Mouse (Mus musculus) heart, adult 2 months (tissue): Measurements from ENCODE around the gene Lix1. TPM values are rescaled to one million over a fixed set of nuclear protein-coding genes. Genes with fewer than 3 reads are reported as not detected.
A peak's percentile ranks its signal among the peaks of the same experiment; 100 is the strongest.

ENCODE experiments used
- DNase-seq, 2 experiments: peaks; one replicate each; pipeline ENCODE4 v3.0.0; 2021
- H3K27ac ChIP-seq: fragments of 200-600 bp; 2 replicates; pipeline ENCODE4 v1.8.1; 2022
- H3K27me3 ChIP-seq: fragments of 200-500 bp; 2 replicates; pipeline ENCODE4 v1.6.1; 2012; ENCODE audit warnings: mild to moderate bottlenecking, low read length, inconsistent platforms, mixed read lengths; ENCODE audit not compliant: control insufficient read depth, insufficient read depth
- H3K36me3 ChIP-seq: fragments of 200-500 bp; 2 replicates; pipeline ENCODE4 v1.6.1; 2012; ENCODE audit warnings: low read length, inconsistent platforms; ENCODE audit not compliant: control insufficient read depth, insufficient read depth
- H3K4me1 ChIP-seq: fragments of 200-500 bp; 2 replicates; pipeline ENCODE4 v1.6.1; 2011; ENCODE audit warnings: low read length; ENCODE audit not compliant: control insufficient read depth, insufficient read depth
- H3K4me3 ChIP-seq: fragments of 200-600 bp; 2 replicates; pipeline ENCODE4 v1.8.1; 2022
- H3K79me2 ChIP-seq: fragments of 200-500 bp; replicated peaks from 2 replicates; pipeline ENCODE4 v1.6.1; 2012; ENCODE audit warnings: mild to moderate bottlenecking, inconsistent platforms, low read length, moderate library complexity, mixed read lengths; ENCODE audit not compliant: control insufficient read depth, insufficient read depth
- H3K9ac ChIP-seq: fragments of 200-500 bp; 2 replicates; pipeline ENCODE4 v1.6.1; 2012; ENCODE audit warnings: low read depth, mild to moderate bottlenecking, control low read depth, inconsistent platforms, low read length, mixed read lengths
- CTCF ChIP-seq: fragments of 200-600 bp; IDR thresholded peaks from 2 replicates; pipeline ENCODE4 v1.8.1; 2022; ENCODE audit warnings: antibody characterized with exemption, mild to moderate bottlenecking, moderate library complexity
- EP300 ChIP-seq: fragments of 200-500 bp; IDR thresholded peaks from 2 replicates; pipeline ENCODE4 v1.6.1; 2011; ENCODE audit warnings: low read depth, low read length, control low read depth; ENCODE audit not compliant: insufficient read depth
- POLR2A ChIP-seq: fragments of 200-500 bp; IDR thresholded peaks from 2 replicates; pipeline ENCODE4 v1.6.1; 2011; ENCODE audit warnings: mild to moderate bottlenecking, low read depth, low read length, control low read depth; ENCODE audit not compliant: insufficient read depth
- WGBS: fragments of 180-500 bp; shearing (Covaris S2); methylation state at CpG from one replicate; pipeline ENCODE4 v1.1.7; 2018; 5-methylcytosine and 5-hydroxymethylcytosine counted together
- intact Hi-C: fragments of 180-260 bp; cut with DNase I; formaldehyde crosslinking; loops from one replicate; pipeline ENCODE4 v1.15.1; 2025
- long read RNA-seq: library from polyadenylated mRNA; stranded (forward); transcript quantifications from one replicate; pipeline ENCODE4 v2.0.0, GENCODE M21; 2021
- polyA plus RNA-seq: library from polyadenylated mRNA; depleted of rRNA; stranded (reverse); fragments of >200 nt; gene quantifications from 2 replicates; pipeline ENCODE4 v1.2.3, GENCODE M21; 2012; rRNA removed
- total RNA-seq, 2 experiments: library from RNA; stranded (reverse); gene quantifications; 2 replicates each; pipeline ENCODE4 v1.2.3; 2021

Gene Lix1
- 1 to 10 TPM; 6.2 to 7.0 TPM for total RNA-seq
- polyA plus RNA-seq, result 1.7 and 2.8 TPM in 2 replicates
- long read RNA-seq, transcript Lix1-202 (3 exons, 2,678 nt), result major isoform, 6 of 7 reads
- long read RNA-seq, partial matches to known transcripts, result 0 of 7 reads
- long read RNA-seq, other reads (novel, unspliced or antisense), result 1 of 7 reads

- peak; percentile 65 for TF ChIP-seq CTCF
- no peak for TF ChIP-seq EP300
- TF ChIP-seq POLR2A, result no peak
- no peaks in the 10 kb centered on the region for H3K36me3 ChIP-seq
- peak in 1 of 2 experiments; percentile 35 for DNase-seq
- intact Hi-C loops, result no loop called here
- H3K27me3 ChIP-seq, result no peaks in the 10 kb centered on the region
- no peak within 1 kb of the TSS for H3K4me3 ChIP-seq
- 32% methylated on average over 6 of the region's 6 CpGs for WGBS
- no peaks in the 10 kb centered on the region; the same call in none of the 2 replicates for H3K4me1 ChIP-seq
- no peak within 1 kb of the TSS for H3K27ac ChIP-seq
- no peaks in the 10 kb centered on the region for H3K79me2 ChIP-seq
- no peak within 1 kb of the TSS for H3K9ac ChIP-seq
These were observed at the start of gene Lix1 for GRCm38 (mm10) chr17:17402222-17403004. Gene Lix1, plus strand, starts transcription at chr17:17402672.

DNA sequence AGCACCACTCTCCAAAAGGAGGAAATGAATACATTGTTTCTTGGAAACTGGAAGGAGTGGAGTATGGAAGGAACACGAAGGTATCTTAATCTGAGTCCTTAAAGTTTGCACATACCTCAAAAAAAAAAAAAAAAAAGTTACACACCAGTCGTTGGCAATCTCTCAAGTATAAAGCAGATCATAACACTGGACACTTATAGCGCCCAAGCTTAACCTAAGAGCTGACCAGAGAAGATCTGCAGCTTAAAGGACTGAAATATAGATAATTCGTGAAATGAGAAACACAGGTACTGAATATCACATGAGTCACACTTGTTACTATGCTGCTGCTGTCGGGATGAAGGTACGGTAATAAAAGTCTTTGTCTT is 28.9 kb upstream of the Lix1 start:
- Histone ChIP-seq H3K27ac (peak overlapping the region; percentile 94), H3K36me3 (peaks cover 8% of the 10 kb centered on the region; the same call in 1 of the 2 replicates), H3K27me3 (no peaks in the 10 kb centered on the region), H3K79me2 (no peaks in the 10 kb centered on the region), H3K9ac (peak overlapping the region; percentile 29), H3K4me3 (peak overlapping the region; percentile 90), H3K4me1 (peaks cover 3% of the 10 kb centered on the region)
- DNase-seq, result no peak
- 4% methylated on average over 6 of the region's 6 CpGs for WGBS
- TF ChIP-seq CTCF (no peak), POLR2A (no peak), EP300 (no peak)
- intact Hi-C loops, result loop anchor here (2.0 to 10.0 kb wide), 4 partner anchors 141 to 421 kb away; no protein-coding TSS in a partner anchor

GRCm38 (mm10) chr17:17373918-17374910 is 28.3 kb upstream of the Lix1 start, which contains the start of gene Riok2:
Gene Riok2, plus strand, starts transcription at chr17:17374309.
- intact Hi-C loops, result loop anchor here (1.0 to 10.0 kb wide), 6 partner anchors 80 to 422 kb away; partner anchors contain the start of gene Lnpep

GRCm38 (mm10) chr17:17375581-17375980 is 26.9 kb upstream of the Lix1 start:
- Histone ChIP-seq H3K27me3 (no peaks in the 10 kb centered on the region), H3K36me3 (peaks cover 8% of the 10 kb centered on the region; the same call in 1 of the 2 replicates), H3K9ac (no peak overlapping the region), H3K79me2 (no peaks in the 10 kb centered on the region), H3K27ac (no peak overlapping the region), H3K4me3 (no peak overlapping the region), H3K4me1 (peaks cover 3% of the 10 kb centered on the region)
- no peak for DNase-seq
- TF ChIP-seq CTCF (no peak), EP300 (no peak), POLR2A (no peak)
- WGBS, result 69% methylated on average over 3 of the region's 3 CpGs
- intact Hi-C loops, result loop anchor here (5.0 to 10.0 kb wide), 2 partner anchors 371 to 457 kb away; no protein-coding TSS in a partner anchor

More at GRCm38 (mm10) chr17:17373918-17374910, 28.3 kb upstream of the Lix1 start, which contains the start of gene Riok2:
- peaks cover 3% of the 10 kb centered on the region for H3K4me1 ChIP-seq
- peaks cover 8% of the 10 kb centered on the region; the same call in 1 of the 2 replicates for H3K36me3 ChIP-seq
- peak within 1 kb of the TSS; percentile 90 for H3K4me3 ChIP-seq
- under 1% methylated on average over 48 of the region's 48 CpGs for WGBS
- TF ChIP-seq EP300 (peak; percentile 82), POLR2A (peak; percentile 82), CTCF (no peak)
- H3K79me2 ChIP-seq, result no peaks in the 10 kb centered on the region
- no peaks in the 10 kb centered on the region for H3K27me3 ChIP-seq
- peak within 1 kb of the TSS; percentile 63 for H3K9ac ChIP-seq
- peak; percentile 91 to 95 for DNase-seq
- H3K27ac ChIP-seq, result peak within 1 kb of the TSS; percentile 94

DNA sequence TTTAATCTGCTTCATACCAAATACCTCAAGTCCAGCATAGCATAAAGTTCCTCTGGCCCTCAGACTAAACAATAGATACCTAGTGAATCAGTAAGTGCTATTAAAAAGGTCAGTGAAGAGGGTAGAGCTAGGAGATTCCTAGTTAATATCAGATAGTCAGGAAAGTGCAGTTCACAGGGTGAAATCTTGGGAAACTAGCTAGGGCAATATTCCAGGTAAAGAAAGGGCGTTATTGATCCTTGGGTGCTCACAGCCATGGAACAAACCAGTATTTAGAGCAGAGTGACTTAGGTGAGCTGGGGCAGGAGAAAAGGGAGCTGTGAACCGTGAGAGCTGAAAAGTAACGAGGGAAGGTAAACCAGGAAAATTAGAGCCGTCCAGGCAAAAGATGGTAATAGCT is 18.8 kb upstream of the Lix1 start:
- TF ChIP-seq EP300 (no peak), CTCF (no peak), POLR2A (no peak)
- Histone ChIP-seq H3K9ac (no peak overlapping the region), H3K4me1 (no peaks in the 10 kb centered on the region), H3K79me2 (no peaks in the 10 kb centered on the region), H3K27ac (no peak overlapping the region), H3K27me3 (no peaks in the 10 kb centered on the region), H3K36me3 (peaks cover 2% of the 10 kb centered on the region; the same call in 1 of the 2 replicates), H3K4me3 (no peak overlapping the region)
- intact Hi-C loops, result no loop called here
- DNase-seq, result no peak
- 96% methylated on average over 4 of the region's 4 CpGs for WGBS
